Mouse (Mus musculus) heart, embryonic 14.5 days (tissue): ENCODE measurements at regions not wholly inside any gene's neighbourhood (a gene's known extent, or its start where the extent isn't known, plus 50 kb on each side); places are given as distances from the start of the nearest gene placed in this dataset.

Source experiments
- ATAC-seq: fragments of 200-750 bp; cut with Nextera tagmentation; 2 replicates; pipeline ENCODE4 v1.8.0; 2017; ENCODE audit warnings: low read depth, moderate TSS enrichment; ENCODE audit not compliant: insufficient number of reproducible peaks, insufficient read depth, low FRiP score
- H3K27ac ChIP-seq, 2 experiments: fragments of 200-500 bp in 1 of 2; fragments of 300-500 bp in 1 of 2; sonication (generic) in 1 of 2; replicated peaks in 1 of 2; 2 replicates each; pipeline ENCODE4 v1.5.1; 2012 to 2014; ENCODE audit warnings: low read depth in 2 of 2, low read length in 2 of 2, control low read depth in 1 of 2, mild to moderate bottlenecking in 1 of 2, mixed read lengths in 1 of 2; ENCODE audit not compliant: control insufficient read depth in 1 of 2, insufficient read depth in 1 of 2
- H3K27me3 ChIP-seq: fragments of 300-500 bp; sonication (generic); 2 replicates; pipeline ENCODE4 v1.6.1; 2014; ENCODE audit warnings: mild to moderate bottlenecking, low read length, control low read depth; ENCODE audit not compliant: control insufficient read depth, insufficient read depth
- H3K36me3 ChIP-seq: fragments of 300-500 bp; sonication (generic); 2 replicates; pipeline ENCODE4 v1.6.1; 2014; ENCODE audit warnings: mild to moderate bottlenecking, control low read depth, low read length, mixed read lengths; ENCODE audit not compliant: control insufficient read depth, insufficient read depth
- H3K4me1 ChIP-seq, 2 experiments: fragments of 200-500 bp in 1 of 2; fragments of 300-500 bp in 1 of 2; sonication (generic) in 1 of 2; 2 replicates each; pipeline ENCODE4 v1.6.1; 2012 to 2014; ENCODE audit warnings: low read length in 2 of 2, control low read depth in 1 of 2, mixed read lengths in 1 of 2; ENCODE audit not compliant: control insufficient read depth in 2 of 2, insufficient read depth in 2 of 2
- H3K4me2 ChIP-seq: fragments of 300-500 bp; sonication (generic); 2 replicates; pipeline ENCODE4 v1.6.1; 2014; ENCODE audit warnings: mild to moderate bottlenecking, low read length
- H3K4me3 ChIP-seq, 2 experiments: fragments of 200-500 bp in 1 of 2; fragments of 300-500 bp in 1 of 2; sonication (generic) in 1 of 2; 2 replicates each; pipeline ENCODE4 v1.5.1; 2012 to 2014; ENCODE audit warnings: low read length in 2 of 2, mild to moderate bottlenecking in 2 of 2, control low read depth in 1 of 2, low read depth in 1 of 2, moderate library complexity in 1 of 2; ENCODE audit not compliant: control insufficient read depth in 1 of 2, insufficient read depth in 1 of 2
- H3K9ac ChIP-seq: fragments of 300-500 bp; sonication (generic); 2 replicates; pipeline ENCODE4 v1.6.1; 2014; ENCODE audit warnings: mild to moderate bottlenecking, low read length
- H3K9me3 ChIP-seq: fragments of 300-500 bp; sonication (generic); 2 replicates; pipeline ENCODE4 v1.6.1; 2016; ENCODE audit warnings: low read length, control low read depth; ENCODE audit not compliant: control insufficient read depth
- WGBS: fragments of 180-500 bp; shearing (Covaris S2); extraction: QIAGEN DNeasy Blood & Tissue Kit; methylation state at CpG from one replicate; pipeline ENCODE4 v1.1.7; 2014; 5-methylcytosine and 5-hydroxymethylcytosine counted together

GRCm38 (mm10) chr9:14133372-14133771, 141.5 kb upstream of the Sesn3 start:
- Histone ChIP-seq H3K4me2 (no peak overlapping the region), H3K4me1 (no peaks in the 10 kb centered on the region), H3K27me3 (no peaks in the 10 kb centered on the region), H3K27ac (no peak overlapping the region), H3K9me3 (peaks cover 4% of the 10 kb centered on the region; the same call in 1 of the 2 replicates), H3K9ac (no peak overlapping the region), H3K36me3 (no peaks in the 10 kb centered on the region), H3K4me3 (no peak overlapping the region)
- 60% methylated on average over 5 of the region's 5 CpGs for WGBS
- no peak for ATAC-seq

DNA sequence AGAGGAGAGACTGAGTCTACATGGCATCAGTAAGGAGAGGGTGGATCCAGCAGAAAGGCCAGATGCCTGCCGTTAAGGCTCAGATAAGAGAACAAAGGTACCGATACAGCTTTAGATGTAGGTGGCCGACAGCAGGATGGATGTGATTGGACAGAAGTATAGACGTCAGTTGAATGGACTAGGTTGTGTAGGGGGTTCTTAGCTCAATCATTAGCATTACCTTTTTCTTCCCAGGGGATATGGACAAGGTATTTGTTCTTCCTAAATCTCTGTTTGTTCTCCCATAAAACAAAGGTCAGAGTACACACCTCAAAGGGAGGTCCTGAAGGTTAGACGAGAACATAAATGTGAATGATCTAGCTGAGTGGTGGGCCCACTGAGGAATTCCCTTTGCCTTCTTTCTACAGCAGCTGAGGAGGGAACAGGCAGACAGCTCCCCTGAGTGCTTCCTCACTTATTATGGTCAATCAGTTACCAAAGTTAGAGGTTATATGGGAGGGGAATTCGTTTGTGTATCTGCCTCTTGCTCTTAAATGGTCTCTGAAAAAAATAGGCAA, 139.9 kb upstream of the Sesn3 start:
- WGBS, result 55% methylated on average over 6 of the region's 6 CpGs

GRCm38 (mm10) chr9:14141321-14141720, 133.5 kb upstream of the Sesn3 start:
- H3K27ac ChIP-seq, result no peak overlapping the region
- no peak overlapping the region for H3K4me2 ChIP-seq
- H3K4me3 ChIP-seq, result no peak overlapping the region
- no peaks in the 10 kb centered on the region for H3K36me3 ChIP-seq
- no peaks in the 10 kb centered on the region for H3K9me3 ChIP-seq
- H3K4me1 ChIP-seq, result no peaks in the 10 kb centered on the region
- H3K9ac ChIP-seq, result no peak overlapping the region
- WGBS, result 81% methylated on average over 4 of the region's 4 CpGs
- no peaks in the 10 kb centered on the region for H3K27me3 ChIP-seq
- no peak for ATAC-seq

More for the DNA sequence above, 139.9 kb upstream of the Sesn3 start:
- Histone ChIP-seq H3K36me3 (no peaks in the 10 kb centered on the region), H3K27ac (no peak overlapping the region), H3K4me3 (no peak overlapping the region), H3K27me3 (no peaks in the 10 kb centered on the region), H3K9ac (no peak overlapping the region), H3K9me3 (peaks cover 4% of the 10 kb centered on the region; the same call in 1 of the 2 replicates), H3K4me1 (no peaks in the 10 kb centered on the region), H3K4me2 (no peak overlapping the region)
- ATAC-seq, result no peak

GRCm38 (mm10) chr9:14143988-14144387, 130.9 kb upstream of the Sesn3 start:
- no peak overlapping the region for H3K27ac ChIP-seq
- 46% methylated on average over 2 of the region's 2 CpGs for WGBS

DNA sequence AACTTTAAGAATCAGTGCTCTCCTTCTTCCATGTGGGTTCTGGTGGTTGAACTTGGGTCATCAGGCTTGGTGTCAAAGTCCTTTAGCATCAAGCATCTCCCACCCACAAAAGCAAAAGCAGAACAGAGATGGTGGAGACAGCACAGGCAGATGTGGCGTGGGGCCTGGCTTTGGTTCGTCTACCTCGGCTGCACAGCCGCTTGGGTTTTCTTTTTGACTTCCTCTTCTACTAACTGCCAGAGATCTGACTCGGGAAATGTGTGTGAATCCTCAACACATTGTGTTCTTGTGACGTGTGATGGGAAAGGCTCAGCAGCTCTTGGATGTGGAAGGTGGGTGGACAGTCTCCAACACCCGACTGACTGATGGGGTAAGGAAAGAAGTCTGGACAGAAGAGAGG, 127.8 kb upstream of the Sesn3 start:
- H3K4me3 ChIP-seq, result no peak overlapping the region
- H3K27ac ChIP-seq, result no peak overlapping the region
- H3K9me3 ChIP-seq, result no peaks in the 10 kb centered on the region
- WGBS, result 69% methylated on average over 7 of the region's 7 CpGs
- peaks cover 0 to 4% of the 10 kb centered on the region in 2 experiments; a peak in 1 of 4 replicates for H3K4me1 ChIP-seq
- no peak for ATAC-seq
- H3K4me2 ChIP-seq, result no peak overlapping the region
- H3K27me3 ChIP-seq, result no peaks in the 10 kb centered on the region
- H3K9ac ChIP-seq, result no peak overlapping the region
- H3K36me3 ChIP-seq, result no peaks in the 10 kb centered on the region

More at GRCm38 (mm10) chr9:14143988-14144387, 130.9 kb upstream of the Sesn3 start:
- peaks cover 0 to 4% of the 10 kb centered on the region in 2 experiments; a peak in 1 of 4 replicates for H3K4me1 ChIP-seq
- no peaks in the 10 kb centered on the region for H3K9me3 ChIP-seq
- ATAC-seq, result no peak
- no peaks in the 10 kb centered on the region for H3K36me3 ChIP-seq
- no peak overlapping the region for H3K9ac ChIP-seq
- no peaks in the 10 kb centered on the region for H3K27me3 ChIP-seq
- no peak overlapping the region for H3K4me3 ChIP-seq
- H3K4me2 ChIP-seq, result no peak overlapping the region

DNA sequence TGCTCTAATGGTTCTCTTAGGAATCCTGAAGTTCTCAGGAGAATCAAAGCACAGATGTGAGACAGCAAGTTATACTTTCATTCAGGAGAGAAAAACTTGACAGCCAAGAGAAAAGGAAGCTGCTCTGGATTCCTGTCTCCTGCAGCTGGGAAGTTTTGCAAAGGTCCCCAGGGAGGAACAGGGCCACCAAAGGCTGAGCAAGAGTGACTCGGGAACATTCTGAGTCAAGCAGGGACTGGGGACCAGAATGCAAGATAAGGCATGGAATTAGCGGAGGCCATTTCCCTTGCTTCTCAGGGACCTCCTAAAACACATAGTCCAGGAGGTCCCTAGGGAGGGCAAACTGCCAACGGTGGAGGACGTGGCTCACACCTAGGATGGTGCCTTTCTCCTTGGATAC, 127.1 kb upstream of the Sesn3 start:
- no peak overlapping the region for H3K4me3 ChIP-seq
- H3K4me1 ChIP-seq, result peaks cover 0 to 4% of the 10 kb centered on the region in 2 experiments; a peak in 1 of 4 replicates
- no peaks in the 10 kb centered on the region for H3K36me3 ChIP-seq
- H3K27me3 ChIP-seq, result no peaks in the 10 kb centered on the region
- H3K27ac ChIP-seq, result no peak overlapping the region
- no peak overlapping the region for H3K9ac ChIP-seq
- H3K9me3 ChIP-seq, result no peaks in the 10 kb centered on the region
- no peak for ATAC-seq
- whole genome bisulfite sequencing, result 24% methylated on average over 4 of the region's 4 CpGs
- no peak overlapping the region for H3K4me2 ChIP-seq

GRCm38 (mm10) chr9:14150288-14150687, 124.6 kb upstream of the Sesn3 start:
- Histone ChIP-seq H3K27me3 (no peaks in the 10 kb centered on the region), H3K9me3 (no peaks in the 10 kb centered on the region), H3K4me2 (no peak overlapping the region), H3K27ac (no peak overlapping the region), H3K36me3 (no peaks in the 10 kb centered on the region), H3K4me1 (peaks cover 0 to 4% of the 10 kb centered on the region in 2 experiments; a peak in 1 of 4 replicates), H3K4me3 (no peak overlapping the region), H3K9ac (no peak overlapping the region)
- no peak for ATAC-seq
- WGBS, result 83% methylated on average over 9 of the region's 9 CpGs

DNA sequence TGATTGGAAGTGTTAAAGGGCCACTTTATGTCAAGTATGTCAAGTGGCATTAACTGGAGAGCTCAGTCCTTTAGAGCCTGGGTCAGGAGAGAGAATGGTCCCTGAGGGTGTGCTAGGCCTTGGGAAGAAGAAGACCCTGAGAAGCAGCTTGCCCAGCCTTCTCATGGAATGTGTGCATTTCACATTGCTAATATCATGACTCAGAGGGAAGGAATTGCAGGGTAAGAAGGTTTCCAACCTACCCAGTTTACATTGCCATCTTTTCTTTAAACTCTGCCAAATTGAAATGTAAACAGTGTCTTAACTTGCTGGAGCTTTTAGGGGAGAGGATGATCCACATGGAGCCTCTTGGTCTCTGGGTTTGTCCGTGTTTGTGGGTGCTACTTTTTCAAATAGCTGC, 117.9 kb upstream of the Sesn3 start:
- no peaks in the 10 kb centered on the region for H3K36me3 ChIP-seq
- no peak overlapping the region for H3K4me2 ChIP-seq
- no peaks in the 10 kb centered on the region for H3K27me3 ChIP-seq
- no peaks in the 10 kb centered on the region for H3K9me3 ChIP-seq
- peaks cover 6 to 10% of the 10 kb centered on the region in 2 experiments; a peak in 3 of 4 replicates for H3K4me1 ChIP-seq
- no peak overlapping the region for H3K9ac ChIP-seq
- no peak for ATAC-seq
- no peak overlapping the region for H3K27ac ChIP-seq
- H3K4me3 ChIP-seq, result no peak overlapping the region
- 58% methylated on average over 1 of the region's 1 CpGs for WGBS
